Mouse (Mus musculus): Measurements from ENCODE around the gene Trnau1ap.

Trnau1ap gene

DNA sequence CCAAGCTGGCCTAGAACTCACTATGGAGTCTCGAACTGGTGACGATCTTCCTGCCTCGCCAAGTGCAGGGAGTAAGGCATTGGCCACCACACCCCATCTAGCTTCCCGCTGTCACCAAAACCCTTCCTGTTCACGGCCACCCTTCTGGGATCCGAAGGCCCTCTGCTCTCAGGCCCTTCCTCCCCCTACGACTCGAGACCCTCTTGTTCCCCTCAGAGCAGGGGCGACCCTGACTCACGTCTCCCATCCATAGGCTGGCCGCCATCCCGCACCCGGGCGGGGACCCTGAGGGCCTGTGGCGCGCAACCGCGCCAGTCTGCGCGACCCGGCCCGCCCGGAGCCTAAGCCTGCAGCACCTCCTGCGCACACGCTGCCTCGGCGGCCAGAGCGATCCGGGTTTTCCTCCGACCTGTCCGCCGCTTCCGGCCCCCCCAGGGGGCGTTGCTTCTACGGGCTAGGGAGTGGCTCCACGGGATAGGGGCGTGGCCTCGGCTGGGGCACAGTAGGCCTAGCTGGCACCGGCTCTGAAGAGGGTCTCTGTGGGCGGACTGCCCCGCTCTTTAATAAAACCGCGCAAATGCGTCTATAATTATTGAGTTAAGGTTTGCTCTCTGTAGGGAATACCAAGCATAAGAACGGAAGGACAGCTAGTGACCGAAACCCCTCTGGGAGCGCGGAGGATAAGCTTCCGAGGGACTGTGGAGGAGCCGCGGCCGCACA is at the start of gene Trnau1ap:
Trnau1ap (minus strand) TSS at position 424 of the 720 bp plus-strand sequence.
- DNase-seq = peak; percentile 85

DNA sequence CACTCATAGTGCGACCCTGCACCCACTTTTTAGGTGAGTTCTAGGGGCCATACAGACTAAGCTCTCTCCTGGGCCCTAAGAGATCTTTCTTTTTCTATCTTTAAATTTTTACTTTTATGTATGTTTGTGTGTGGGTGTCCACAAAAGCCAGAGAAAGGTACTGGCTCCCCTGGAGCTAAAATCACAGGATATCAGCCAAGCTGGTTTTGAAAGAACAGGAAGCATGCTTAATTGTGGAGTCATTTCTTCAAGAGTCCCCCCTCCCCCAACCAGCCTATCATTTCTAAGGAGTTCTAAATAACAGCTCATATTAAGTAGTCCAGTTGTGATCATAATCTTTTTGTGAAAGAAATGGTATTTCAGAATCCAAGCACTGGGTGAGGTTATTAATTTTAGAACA is 44.5 kb upstream of the Trnau1ap start:
- DNase-seq = no peak

DNA sequence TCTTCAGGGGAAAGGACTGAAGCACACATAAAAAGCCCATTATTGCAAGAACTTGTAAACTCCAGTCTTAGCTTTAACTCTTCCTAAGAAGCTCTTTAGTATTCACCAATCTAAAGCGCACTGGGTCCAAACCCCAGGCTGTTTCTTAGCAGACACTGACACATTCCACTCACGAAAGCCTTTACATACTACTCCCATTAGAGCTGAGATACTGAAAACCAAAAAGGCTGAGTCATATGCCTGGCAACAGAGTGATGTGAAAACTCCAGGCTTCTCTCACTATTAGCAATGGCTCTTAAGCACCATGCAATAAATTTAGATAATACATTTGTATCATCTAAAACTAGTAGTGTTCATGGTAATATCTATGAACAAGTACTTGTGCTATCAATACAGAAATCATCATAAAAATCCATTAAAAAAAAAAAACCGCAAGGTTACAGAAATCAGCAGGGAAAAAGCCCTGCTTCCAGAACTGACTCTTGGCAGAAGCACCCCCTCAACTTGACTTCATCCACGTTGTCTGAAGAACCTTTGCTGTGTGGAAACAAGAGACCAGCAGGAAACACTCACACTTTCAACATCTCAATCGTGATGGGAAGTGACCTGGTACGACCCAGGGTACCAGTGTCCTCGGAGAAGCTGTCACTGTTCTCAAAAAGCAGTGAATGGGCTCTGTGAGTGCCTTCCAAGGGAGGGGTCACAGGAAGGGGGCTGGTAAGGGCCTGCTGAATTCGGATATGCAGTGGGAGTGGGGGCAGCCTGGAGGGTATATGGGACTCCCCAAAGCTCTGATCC is 40.8 kb upstream of the Trnau1ap start:
- no peak for DNase-seq

DNA sequence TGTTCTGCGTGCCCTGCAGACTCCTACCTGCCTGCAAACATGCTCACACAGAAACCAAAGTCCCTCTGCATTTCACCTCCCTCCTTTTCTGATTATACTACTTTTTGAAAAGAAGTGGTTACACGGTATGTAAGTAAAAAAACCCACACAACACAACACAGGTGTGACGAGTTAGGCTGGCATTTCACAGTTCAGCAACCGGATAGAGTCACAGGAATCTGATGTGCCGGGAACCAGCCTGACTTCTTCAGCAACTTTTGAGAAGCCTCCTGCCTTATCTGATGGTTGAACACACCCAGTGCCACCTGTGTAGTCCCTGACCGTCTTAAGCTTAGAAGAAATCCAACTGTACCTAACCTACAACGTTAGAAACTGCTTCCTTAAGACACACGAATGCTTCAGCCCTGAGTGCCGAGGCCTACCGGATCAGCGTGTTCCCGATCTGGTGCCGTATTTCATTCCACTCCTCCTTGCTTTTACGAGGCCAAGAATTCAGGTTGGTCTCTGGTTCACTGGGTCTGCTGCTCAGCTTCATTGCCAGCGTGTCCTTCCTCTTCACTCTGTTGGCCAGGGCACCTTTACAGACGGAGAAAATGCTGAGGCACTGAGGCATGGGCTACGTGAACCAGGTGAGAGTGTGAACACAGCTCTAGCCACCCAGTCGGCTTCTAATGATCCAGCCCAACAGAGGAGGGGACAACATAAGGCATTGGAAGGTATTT is 38.3 kb upstream of the Trnau1ap start:
- no peak for DNase-seq

DNA sequence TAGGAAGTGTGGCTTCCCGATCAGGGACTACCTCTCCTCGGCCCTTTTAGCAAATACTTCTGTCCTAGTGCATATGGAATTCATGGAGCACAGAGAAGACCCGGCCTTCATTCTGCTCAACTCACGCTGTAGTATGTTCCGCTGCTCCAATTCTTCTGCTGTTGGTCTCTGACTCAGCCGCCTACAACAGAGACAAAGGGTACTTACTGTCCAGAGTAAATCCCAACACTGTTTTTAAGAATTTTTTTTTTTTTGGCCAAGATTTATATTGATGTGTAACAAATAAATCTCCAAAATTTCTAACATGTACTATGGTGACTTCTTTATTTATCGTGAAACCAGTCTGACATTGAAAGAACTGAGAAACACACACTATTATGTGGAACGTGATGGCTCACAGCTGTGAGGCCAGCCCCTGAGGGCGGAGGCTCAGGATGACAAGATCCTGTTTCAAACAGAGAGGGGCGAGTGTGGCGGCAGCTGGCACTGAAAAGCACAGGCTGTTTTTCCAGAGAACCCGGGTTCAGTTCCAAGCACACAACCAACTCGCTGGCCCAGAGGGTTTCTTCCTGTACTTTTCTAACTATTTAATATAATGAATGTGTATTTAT is 36.2 kb upstream of the Trnau1ap start:
- no peak for DNase-seq

DNA sequence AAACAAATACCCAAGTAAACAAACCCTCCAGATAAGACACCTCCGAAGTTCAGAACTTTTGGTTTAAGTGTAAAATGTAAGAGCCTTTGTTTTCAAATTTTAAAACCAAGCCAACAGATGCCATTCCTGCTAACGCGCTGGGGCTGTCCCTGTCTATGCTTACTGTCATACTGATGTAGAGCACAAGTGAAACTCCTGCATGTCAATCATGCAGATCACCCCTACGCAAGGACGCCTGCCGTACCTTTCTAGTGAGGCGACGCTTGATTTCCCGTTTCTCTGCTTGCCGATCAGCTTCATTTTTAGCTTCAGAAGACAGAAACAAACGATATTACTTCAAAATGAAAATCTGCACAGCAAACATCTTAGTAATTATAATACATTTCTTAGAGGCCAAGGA is 34.1 kb upstream of the Trnau1ap start:
- no peak for DNase-seq

DNA sequence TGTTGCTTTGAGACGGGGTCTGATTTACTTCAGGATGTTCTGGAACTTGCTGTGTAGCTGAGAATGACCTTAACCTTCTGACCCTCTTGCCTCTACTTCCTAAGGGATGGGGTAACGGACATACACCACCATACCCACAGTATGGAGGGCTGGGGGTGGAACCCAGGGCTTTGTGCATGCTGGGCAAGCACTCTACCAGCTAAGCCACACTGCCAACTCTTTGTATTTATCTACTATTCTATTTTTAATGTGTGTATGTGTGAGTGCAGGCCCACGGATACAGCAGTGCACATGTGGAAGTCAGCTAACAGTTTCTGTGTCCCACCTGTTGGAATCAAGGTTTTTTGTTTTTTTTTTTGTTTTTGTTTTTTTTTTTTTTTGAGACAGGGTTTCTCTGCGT is 30.2 kb upstream of the Trnau1ap start:
- no peak for DNase-seq

DNA sequence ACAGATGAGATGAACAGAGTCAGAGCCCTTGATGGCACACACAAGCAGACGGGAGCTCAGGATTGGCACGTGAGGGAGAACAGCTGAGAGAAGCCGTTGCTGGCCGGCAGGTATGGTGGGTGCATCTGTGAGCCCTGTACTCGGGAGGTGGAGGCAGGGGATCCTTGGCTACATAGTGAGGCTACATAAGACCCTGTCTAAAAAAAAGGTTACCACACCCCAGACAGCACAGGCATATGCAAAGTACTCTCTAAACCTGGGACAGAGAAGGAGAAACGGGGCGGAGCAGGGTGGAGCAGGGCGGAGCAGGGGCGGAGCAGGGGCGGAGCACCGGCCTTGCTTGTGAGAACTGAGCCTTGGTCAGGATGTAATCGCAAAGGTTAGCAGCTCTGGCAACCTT is 26.8 kb upstream of the Trnau1ap start:
- DNase-seq = no peak

DNA sequence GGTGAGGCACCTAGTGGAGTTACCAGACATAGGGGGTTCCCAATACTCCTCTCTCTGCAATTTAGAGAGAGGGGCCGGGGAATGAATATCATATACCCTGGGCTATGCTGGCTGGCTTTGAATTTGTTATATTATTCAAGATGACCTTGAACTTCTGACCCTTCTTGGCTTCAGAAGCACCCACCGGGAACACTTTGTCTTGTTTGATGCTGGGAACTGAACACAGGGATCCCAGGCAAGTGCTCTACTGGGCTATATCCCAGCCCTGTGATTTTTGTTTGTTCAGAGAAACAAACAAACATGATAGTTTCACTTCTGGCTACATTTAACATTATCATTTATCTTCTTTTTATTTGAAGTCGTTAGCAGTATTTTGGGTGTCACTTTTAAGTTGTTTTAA is 26.1 kb upstream of the Trnau1ap start:
- no peak for DNase-seq

DNA sequence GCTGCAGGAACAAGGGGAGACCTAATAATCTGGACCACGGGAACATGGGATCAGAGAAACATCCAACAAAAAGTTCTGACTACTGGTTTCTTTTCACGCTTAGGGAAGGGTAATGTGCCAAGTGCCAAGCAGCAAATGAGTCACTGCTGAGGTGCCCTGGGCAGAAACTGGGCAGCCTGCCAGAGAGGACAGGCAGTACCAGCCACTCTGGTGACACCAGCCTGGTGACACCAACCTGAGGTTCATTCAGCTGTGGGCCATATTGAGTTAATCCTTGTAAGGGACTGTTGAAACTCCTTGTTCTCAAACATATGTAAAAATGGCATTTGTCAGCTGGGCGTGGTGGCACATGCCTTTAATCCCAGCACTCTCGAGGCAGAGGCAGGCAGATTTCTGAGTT is 25.2 kb upstream of the Trnau1ap start:
- DNase-seq = no peak

DNA sequence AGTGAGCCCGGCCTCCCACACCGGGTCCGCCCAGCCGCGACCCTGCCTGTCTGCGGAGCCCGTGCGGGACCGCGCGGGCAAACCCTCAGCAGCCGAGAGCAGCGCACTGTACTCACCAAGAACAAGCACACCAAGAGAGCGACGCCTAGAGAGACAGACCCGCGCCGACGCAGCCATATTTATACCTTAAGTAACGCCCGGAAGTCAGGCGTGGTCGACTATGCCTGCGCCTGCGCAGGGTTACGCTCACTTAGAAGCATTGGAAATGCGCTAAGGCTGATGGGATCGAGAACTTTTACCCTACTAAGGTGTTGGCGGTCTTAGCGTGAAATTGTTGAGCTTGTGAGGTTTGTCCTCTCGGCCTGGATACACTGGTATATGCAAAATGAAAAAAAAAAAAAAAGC is 24.1 kb upstream of the Trnau1ap start, which contains the start of gene Rcc1:
Rcc1 (minus strand) TSS at position 125 of the 405 bp plus-strand sequence.
- DNase-seq = peak; percentile 86

DNA sequence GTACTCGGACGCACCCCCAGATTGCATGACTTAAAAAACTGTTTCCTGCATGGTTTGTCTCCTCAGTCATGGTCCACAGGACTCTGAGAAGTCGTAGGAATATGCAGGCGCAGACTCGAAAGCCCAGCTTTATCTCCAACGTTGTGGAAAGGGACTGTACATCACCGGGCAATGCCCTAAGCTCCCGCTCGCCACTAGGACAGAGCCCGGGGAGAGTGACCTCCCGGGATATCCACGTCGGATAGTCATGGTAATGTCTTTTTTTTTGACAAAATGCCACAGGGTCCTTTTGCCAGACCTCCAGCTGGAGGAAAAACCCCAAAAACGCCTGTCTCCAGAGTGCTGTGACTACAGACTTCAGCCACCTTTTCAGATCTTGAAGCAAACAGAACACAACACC is 23.4 kb upstream of the Trnau1ap start:
- no peak for DNase-seq

DNA sequence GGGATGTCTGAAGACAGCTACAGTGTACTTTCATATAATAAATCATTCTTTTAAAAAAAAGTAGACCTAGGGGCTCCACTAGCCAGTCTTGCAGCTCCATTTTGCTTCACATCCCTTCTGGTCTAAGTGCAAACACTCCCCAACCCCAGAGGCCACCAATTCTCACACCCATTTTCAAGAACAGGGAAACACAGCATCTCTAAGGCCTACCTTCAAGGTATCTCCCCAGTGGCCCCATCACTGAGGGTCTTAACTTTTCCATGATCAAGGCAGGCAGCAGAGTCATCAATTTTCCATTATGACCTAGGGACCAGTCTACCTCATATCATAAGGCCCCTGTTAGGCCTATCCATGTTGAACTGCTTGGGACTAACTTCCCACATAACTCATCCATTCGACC is 22.1 kb upstream of the Trnau1ap start:
- no peak for DNase-seq

DNA sequence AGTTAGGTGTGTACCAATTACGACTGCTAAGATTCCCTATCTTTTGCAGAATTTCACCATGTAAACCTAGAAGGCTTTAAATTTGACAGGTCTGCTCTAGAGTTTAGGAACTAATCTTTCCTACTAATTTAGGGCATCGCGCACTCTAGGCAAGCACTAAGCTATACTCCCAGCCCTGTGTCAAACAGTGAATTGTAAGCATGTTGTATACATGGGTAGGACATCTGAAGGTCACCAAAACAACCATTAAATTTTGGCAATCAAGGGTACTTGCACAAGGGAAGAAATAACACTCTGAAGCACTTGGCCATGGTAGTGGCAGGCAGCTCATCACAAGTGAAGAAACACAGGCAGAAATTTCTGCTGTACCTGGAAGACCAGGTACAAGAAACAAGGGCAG is 21.5 kb upstream of the Trnau1ap start:
- no peak for DNase-seq

DNA sequence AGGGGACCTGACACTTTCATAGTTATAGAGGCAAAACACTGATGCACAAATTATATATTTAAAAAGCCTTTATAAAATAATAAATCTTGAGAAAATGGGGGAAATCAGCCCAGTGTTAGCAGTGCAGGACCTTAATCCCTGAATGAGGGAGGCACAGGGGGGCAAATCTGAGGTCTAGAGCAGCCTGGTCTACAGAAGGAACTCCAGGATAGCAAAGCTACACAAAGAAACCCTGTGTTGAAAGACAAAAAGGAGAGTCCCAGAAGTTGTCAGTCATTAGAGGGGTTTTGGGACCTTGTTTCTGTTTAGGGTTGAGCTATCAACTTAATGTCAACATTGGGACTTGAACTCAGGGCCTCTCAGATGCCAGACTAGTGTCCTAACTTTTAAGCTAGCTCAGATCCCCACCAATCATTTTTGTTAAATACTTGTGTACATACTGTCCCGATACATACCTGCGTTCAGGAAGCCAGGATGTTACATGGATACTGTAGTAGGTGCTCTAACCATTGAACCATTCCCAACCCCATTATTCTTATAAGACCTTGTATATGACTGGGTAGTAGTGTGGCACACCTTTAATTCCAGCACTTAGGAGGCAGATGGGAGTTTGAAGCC is 20.9 kb upstream of the Trnau1ap start:
- no peak for DNase-seq

DNA sequence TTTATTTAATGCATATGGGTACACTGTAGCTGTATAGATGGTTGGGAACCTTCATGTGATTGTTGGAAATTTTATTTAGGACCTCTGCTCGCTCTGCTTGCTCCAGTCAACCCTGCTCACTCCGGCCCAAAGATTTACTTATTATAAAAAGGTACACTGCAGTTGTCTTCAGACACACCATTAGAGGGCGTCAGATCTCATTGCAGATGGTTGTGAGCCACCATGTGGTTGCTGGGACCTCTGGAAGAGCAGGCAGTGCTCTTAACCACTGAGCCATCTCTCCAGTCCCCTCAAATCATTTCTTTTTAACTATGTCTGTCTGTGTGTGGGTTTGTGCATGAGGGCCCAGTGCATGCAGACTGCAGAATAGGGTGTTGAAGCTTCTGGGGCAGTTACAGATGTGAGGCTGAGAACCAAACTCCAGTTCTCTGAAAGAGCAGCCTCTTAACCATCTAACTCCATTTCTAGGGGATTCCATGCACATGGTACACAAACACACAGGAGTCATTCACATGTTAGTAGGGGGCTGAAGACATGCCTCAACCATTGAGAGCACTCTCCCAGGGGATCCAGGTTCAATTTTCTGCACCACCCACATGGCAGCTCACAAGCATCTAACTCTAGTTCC is 20.3 kb upstream of the Trnau1ap start:
- no peak for DNase-seq

DNA sequence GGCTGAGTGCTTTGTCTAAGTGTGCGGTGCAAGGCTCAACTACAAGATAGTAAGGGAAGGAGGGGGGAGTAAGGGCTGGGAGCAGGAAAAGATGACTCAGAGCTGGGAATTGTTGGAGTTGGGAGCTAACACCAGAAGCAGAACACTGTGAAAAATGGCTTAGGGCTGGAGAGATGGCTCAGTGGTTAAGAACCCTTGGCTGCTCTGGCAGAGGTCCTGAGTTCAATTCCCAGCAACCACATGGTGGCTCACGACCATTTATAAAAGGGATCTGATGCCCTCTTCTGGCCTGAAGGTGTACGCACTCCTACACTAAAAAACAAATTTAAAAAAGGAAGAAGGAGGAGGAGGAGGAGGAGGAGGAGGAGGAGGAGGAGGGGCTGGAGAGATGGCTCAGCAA is 17.3 kb upstream of the Trnau1ap start:
- DNase-seq = no peak

DNA sequence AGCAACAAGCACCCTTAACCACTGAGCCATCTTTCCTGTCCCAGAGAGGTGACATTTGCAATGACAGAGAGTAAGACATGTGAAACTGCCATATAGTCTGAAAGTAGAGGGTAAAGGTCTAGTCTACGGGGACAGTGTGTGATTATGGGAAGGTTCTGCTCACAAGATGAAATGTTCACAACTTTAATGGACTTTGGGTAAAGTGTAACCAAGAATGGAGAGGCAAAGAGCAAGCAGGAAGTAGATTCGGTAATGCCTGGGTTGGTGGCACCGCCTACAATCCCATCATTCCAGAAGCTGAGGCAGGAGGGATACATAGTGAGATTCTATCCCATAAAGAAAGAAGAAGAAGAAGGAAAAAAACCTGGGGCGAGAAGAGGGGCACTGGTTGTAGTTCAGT is 16.9 kb upstream of the Trnau1ap start:
- no peak for DNase-seq

DNA sequence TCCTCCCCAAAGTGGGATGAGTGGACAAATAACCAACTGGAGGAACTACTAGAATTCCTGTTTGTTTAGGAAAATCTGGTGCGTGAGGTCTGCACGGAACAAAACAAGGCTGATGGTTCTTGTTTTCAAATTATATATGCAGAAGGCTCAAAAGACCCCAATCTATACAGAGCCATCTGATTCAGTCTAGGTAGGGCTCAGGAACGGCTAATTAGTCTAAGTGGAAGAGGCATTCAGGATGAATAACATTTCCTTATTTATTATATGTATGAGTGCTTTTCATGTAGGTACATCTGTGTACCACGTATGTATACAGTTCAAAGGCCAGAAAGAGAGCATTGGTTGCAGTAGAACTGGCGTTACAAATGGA is 16.5 kb upstream of the Trnau1ap start:
- no peak for DNase-seq

DNA sequence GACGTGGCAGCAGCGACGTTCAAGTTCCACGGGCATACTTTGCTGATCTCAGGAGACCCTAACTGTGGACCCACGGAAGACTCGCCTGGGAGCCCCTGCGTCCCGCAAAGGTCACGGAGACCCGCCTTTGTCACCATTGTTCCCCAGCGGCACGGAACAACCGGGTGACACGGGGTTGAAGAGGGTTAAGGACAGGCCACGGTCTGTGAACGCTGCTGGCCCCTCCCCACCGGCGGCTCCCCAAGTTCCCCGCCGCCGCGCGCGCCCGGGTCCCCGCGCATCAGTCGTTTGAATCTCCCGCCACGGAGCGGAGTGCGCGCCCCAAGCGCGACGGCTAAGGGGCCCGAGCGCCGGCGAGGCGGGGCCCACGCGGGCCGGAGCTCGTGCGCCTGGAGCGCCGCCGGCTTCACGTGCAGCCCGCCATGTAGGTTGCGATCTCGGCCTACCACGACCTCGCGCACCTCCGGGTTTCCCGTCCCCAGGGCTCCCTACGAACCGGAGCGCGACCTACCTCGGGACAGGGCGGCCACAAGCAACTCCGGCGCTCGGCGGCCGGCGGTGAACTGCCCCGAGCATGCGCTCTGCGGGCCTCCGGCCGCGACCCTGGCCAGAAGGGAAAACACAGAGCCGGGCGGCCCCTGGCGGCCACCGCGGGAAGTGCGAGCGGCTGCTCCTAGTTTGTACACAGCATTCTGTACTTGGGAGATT is 16.0 kb upstream of the Trnau1ap start:
- peak; percentile 90 for DNase-seq

DNA sequence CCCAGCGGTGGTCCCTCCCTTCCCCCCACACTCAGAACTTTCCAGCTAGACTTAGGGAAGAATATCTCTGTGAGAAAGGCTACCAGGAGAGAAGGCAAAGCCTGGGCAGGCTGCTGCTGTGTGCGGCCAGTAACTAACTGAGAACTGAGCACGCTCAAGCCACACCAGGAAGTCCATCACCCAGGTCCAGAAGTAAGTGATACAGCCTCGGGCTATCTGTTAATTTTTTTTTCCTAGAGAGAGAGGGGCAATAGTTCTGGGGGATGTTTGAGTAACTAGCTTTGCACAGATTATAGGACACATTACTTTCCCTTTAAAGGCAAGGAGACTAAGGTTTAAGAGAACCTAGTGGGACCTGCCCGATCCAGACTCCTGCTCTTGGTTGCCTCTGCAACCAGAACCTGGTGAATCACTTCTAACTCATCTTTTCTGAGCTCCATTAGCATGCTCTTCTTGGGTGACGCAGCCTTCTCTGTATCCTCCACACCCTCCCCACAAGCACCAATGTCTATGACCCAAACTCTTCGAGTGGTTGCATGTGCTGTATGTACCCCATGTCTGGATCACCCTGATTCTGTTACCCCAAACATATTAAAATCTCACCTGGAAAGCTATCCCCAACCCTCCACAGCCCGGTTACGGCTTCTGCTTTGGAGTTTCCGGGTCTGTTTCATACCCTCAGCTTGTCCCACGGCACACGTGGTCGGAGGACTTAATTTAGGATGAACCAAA is 15.2 kb upstream of the Trnau1ap start:
- DNase-seq = no peak
